Mouse (Mus musculus) layer of hippocampus, adult 11-12 months (tissue): ENCODE data around the gene Sds.

Source experiments
- DNase-seq: peaks from one replicate; pipeline ENCODE4 v3.0.0; 2022; ENCODE audit warnings: low spot score

Sds gene

DNA sequence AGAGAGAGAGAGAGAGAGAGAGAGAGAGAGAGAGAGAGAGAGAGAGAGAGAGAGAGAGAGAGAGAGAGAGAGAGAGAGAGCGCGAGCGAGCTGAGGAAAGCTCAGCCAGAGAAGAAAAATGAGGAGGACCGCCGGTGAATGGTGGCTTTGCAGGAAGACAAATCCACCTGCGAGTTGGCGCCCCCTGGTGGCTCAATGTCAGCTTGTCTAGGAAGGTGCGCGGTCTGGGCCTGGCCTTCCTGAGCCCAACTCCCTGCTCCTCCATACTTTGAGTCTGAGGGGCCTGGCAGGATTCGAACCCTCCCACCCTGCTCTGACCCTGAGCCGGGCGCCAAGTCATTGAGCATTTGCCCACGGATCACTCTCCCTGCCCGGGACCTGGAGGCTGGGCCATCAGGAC lies 35.6 kb upstream of the Sds start:
- peak; percentile 88 for DNase-seq

DNA sequence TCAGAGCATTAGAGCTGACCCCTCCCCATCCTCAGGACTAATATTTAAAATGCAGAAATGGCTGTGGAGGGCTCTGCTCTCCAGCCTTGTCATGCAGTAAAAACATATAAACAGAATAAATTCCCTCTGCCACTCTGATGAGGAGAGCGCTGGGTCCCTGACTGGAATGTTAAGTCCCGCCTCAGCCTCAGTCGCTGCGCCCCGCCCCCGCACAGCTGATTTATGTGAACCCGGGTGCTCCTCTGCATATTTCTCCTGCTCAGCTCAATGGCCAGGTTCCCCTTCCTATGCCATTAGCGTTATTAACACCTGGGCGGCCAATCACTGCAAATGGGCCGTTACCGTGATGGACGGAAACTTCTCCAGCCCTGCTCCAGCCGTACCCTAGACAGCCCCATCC lies 29.0 kb upstream of the Sds start:
- no peak for DNase-seq

DNA sequence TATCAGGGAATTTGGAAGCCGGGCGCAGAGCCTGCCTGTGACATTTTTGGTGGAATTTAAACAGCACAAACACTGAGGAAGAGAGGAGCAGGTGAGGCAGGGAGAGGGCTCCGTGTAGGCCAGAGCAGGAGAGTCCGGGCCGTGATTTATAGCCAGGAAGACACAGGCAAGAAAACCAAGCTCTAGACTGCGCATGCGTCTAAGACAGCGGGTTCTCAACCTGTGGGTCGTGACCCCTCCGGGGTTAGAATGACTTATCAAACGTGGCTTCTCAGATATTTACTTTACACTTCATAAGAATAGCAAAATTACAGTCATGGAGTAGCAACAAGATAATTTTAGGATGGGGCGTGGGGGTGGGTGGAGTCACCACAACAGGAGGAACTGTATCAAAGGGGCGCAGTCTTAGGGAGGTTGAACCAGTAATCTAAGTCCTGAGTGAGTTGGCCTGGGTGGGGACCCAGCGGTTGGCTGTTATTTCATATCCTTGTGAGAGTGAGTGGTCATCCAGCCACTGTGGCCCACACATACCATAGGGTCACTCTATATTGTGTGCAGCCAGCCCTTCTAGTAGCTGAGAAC lies 21.5 kb upstream of the Sds start:
- no peak for DNase-seq

DNA sequence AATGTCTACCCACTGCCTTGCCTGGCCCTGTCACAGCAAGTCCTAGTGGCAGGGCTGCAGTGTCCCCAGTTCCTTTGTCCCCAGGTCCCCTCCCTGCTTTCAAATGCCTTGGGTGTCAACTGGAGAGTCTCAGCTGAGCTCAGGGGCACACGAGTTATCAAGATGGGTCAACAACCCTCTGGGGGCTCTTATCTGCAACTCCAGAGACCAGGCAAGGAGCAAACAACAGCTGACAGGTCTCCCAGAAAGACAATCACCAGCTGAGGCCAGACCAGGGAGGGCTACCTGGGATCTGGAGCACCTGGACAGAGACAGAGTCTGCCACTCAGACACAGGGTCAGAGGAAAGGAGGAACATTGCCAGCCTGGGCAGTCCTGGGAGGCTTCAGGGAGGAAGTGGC lies 20.1 kb upstream of the Sds start:
- no peak for DNase-seq

DNA sequence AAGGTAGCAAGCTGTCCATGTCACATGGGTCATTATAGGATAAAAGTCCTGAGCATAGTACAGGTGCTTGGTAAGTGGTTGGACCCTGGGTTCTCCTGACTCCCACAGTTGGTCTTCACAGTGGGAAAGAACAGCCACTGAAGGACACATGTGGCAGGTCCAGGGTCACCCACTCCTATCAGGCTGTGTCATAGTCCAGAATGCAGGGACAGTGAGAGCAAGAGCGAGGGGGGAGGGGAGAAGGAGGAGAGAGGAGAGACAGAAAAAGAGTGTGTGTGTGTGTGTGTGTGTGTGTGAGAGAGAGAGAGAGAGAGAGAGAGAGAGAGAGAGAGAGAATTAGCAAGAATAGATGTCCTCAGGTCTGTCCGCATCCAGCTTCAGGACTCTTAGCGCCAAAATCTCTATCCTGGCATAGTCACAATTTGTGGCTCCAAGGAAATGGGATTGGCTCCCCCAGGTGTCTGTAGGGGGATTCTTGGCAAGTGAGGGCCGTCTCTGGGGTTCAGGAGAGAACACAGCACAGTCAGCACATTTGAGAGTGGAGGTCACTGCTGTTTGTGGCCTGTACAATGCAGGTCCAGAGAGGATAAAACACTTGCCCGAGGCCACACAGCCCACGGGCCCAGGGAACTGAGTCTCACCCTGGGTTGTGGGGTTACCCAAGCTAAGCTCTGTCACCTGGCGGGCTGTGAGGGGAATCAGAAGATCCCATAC lies 19.3 kb upstream of the Sds start:
- DNase-seq = no peak

DNA sequence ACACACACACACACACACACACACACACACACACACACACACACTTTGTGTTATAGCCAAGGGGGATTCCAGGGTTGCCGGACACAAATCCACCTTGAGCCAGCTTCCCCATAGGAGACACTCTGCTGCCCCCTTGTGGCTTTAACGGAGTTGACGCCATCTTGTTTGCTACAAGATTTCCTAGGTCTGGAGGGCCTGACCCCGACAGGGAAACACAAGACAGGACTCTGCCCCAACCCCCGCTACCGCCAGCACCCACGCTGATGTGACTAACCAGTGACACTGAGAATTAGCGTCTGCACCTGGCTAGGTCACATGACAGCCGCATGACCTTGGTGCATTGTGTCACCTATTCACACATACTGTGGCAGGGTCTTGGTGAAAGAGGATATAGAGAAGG lies 18.7 kb upstream of the Sds start:
- DNase-seq = peak; percentile 68

DNA sequence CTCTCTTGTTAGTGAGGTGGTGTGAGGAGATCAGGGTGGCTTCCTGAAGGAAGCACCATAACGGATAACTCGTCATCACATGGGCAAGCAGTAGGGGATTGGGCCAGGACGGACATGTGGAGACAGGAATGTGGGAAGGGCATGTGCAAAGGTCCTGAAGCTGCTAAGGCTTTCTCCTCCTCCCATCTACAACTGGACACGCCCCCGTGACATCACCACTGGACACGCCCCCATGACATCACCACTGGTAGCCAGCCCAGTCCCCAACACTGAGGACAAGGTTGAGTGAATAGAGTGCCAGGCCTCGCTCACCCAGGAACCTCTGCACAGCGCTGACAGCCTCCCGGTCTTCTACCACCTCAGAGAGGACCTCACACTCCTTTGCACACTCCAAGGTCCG lies 17.2 kb upstream of the Sds start:
- no peak for DNase-seq

DNA sequence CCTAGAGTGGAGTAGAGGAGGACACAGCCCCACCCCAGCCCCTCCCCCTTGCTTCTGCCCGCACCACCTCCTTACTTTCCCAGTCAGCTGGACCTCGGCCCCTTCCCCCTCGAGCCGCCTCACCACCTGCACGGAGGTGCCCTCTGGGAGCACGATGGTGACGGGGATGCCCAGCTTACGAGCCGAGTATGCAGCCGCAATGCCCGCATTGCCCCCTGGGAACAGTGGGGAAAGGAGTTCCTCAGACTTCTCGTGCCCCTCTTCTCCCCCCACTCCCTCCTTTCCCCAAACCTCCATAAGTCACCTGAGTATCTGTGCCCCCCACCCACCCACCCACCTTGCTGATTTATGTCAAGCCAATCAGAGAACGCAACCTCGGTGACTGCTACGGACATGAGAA lies 14.4 kb upstream of the Sds start:
- no peak for DNase-seq

DNA sequence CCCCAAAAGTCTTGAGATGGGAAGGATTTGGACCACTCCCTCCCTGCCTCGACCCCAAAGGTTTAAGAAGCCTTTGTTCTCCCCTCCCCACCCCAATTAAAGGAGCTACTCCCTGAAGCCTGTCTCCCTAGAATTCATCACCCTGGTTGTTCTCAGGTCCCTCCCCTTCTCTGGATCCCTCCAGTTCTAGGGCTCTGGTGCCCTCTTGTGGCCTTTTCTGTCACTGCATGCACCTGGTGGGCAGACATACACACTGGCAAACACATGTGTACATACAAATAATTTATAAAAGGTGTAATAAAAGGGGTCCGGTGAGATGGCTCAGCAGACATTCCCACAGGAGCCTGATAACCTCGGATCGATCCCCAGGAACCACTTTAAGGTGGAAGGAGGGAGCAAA lies 12.0 kb upstream of the Sds start:
- no peak for DNase-seq

DNA sequence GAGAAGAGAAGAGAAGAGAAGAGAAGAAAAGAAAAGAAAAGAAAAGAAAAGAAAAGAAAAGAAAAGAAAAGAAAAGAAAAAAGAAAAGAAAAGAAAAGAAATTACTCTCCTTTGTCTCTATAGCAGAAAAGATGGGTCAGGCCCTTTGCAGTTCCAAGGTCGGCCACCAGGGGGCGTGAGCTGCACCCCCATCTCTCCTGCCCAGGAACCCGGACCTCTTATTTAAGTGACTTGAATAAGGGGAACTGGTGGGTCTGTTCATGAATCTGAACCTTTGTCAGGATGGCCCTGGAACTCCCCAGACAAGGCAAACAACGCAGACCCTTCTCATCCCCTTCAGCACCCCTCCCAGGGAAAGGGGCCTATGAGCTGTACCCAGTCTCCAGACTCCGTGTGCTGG lies 11.3 kb upstream of the Sds start:
- DNase-seq = no peak

DNA sequence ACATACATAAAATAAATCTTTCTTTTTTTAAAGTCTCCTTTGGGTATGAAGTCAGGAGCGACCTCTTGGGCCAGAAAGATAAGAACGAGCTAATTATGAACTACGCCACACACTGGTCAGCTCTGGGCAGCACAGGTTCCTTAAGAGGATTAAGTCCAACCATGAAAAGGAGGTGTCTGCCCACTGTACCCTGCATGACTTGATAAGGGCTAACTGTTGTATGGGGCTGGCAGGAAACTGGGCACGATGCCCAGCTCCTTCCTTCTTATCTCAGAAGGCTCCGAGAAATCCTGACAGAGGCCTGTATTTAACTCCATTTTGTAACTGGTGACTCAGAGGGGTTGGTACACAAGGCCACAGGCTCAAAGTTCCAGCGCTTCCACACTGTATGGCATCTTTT lies 10.5 kb upstream of the Sds start:
- no peak for DNase-seq

DNA sequence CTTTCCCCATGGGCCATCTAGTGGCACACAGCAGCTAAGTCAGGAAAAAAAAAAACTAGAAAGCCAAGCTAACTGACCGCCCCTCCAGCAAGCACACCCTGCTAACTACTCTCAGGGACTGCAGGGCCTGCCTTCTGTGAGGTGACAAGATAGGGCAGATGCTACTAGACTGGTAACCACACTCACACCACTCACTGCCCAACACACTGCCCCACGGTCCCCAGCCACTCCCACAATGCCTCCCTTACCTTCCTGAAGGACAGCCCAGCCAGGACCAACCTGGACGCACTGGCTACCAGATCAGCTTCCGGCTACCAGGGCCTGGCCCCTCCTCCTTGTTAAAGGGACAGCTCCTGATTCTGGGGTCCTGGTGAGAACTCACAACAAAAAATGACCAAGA lies 9.3 kb upstream of the Sds start:
- DNase-seq = no peak

DNA sequence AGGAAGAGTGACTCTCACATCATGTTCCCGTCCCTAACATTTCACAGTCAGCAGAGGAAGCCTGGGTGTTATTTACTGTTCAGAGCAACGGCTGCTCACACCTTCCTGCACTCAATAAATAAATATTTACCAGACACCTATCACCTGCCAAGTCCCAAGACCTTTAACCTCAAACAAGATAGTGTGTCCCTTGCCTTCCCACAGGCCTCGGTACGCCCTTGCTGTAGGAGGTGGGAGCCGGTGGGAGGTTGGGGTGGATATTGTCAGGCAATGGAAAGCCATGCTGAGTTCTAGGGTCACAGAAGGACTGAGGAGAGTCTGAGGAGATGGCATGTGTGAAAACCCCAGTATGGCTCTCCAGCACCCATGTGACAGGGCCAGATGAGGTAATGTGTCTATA lies 8.0 kb upstream of the Sds start:
- no peak for DNase-seq

DNA sequence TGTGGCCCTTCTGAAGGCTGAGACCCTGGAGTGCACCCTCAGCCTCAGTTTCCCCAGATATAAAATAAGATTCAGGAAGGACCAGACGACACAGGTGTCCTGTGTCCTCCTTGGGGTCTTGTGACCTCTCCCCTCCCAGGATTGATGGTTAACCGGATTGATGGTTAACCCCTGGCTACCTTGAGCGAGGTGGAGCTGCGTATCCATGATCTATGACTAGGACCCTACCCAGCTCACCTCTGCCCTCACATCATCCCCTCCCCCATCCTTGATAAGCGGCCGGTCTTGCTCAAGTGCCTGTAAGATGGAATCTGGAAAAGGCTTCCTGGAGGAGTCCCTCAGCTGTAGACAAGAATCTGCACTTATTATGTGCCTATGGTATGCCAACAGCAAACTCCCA lies 7.5 kb upstream of the Sds start:
- no peak for DNase-seq

DNA sequence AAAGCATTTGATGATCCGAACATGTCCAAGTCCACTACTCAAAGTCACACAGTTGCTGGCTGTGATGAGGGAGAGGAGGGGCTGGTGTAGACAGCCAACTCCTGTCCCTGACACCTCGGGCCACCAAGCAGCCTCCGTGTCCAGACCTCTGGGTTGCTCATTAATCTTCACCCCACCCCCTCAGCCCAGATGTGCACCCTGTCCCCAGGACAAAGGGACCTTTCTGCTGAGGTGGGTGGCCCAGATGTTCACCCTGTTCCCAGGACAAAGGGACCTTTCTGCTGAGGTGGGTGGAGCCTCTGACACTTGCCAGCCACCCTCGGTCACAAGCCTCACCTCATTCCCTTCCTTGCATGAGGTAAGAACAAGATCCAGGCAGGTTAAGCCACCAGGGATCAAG lies 4.8 kb upstream of the Sds start:
- no peak for DNase-seq

DNA sequence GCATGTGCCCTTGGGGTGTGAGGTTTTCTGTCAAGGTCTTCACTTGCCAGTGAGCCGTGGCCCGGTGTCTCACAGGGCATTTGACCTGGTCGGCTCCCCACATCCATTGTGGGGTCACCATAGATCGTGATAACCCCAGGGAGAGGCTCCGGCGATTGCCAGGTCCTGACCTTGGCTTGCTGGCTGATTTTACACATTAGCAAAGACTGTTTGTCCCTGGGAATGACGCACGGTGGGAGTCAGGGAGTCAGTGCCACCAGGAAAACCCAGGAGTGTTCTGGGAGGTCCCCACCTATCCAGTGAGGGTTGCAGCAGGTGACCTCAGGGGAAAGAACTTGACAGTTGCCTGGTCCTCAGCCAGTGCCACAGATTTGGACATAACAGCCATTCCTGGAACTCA lies 3.6 kb upstream of the Sds start, which contains the start of gene Sdsl:
TSS of gene Sdsl (minus strand) at position 41 of the 400 bp plus-strand sequence.
- DNase-seq = no peak

DNA sequence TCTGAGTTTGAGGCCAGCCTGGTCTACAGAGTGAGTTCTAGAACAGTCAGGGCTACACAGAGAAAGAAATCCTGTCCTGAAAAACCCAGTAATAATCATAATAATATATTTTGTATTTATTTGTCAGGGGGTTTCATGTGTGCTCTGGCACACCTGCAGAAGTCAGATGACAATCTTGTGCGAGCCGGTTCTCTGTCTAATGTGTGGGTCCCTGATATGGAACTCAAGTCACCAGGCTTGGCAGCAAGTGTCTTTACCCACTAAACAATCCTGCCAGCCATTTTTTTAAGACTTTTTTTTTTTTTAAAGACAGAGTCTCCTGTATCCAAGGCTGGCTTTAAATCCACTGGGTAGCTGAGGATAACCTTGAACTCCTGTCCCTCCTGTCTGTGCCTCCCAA lies 3.0 kb upstream of the Sds start:
- DNase-seq = no peak

DNA sequence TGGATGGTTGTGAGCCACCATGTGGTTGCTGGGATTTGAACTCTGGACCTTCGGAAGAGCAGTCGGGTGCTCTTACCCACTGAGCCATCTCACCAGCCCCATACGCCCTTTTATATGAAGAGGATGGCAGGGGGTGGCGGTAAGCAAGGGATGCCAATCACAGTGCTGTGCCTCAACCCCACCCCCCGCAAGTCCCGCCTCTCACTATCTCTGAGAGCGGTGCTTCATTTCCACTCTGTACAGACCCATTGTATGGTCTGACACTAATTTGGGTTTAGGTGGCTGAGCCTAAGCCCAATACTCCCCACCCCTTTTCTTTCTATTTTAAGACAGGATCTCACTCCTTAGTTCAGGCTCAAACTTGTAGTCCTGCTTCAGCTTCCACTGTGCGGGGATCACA lies 465 bp upstream of the Sds start:
- DNase-seq = no peak

DNA sequence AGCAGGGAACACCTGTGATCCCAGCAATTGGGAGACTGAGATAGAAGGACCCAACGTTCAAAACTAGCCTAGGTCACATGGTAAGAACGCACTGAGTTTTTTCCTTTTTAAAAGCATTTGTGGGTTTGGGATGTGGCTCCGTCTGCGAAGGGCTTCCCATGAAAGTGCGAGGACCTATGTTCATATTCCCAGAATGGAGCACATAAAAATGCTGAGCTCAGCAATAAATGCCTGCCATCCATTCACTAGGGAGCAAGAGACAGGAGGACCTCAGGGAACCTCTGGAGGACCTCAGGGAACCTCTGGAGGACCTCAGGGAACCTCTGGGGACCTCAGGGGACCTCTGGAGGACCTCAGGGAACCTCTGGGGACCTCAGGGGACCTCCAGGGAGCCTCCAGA lies 1.7 kb downstream of the Sds start:
- no peak for DNase-seq

DNA sequence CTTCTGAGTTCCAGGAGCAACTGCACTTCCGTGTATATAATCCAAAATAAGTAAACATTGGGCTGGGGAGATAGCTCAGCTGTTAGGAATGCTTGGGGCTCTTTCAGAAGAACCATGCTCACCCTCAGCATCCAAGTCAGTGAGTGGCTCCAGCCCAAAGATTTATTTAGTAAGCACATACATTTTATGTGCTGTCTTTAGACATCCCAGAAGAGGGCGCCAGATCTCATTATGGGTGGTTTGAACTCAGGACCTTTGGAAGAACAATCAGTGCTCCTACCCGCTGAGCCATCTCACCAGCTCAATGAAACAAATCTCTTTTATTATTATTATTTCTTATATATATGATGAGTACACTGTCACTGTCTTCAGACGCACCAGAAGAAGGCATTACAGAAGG lies 3.2 kb downstream of the Sds start:
- no peak for DNase-seq

DNA sequence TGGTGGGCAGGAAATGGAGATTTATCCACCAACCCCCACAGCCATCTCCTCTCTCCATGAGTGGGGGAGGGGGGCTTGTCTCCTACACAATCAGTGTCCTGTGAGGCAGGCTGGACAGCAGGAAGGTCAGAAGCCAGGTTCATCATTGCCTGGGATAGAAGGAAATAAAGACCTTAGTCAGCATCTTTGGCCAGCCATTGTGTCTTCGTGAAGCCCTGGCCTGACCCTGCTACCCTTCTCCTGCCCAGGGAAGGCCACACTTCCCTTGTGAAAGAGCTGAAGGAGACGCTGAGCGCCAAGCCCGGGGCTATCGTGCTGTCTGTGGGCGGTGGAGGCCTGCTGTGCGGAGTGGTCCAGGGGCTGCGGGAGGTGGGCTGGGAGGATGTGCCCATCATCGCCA lies 4.9 kb downstream of the Sds start:
- no peak for DNase-seq

DNA sequence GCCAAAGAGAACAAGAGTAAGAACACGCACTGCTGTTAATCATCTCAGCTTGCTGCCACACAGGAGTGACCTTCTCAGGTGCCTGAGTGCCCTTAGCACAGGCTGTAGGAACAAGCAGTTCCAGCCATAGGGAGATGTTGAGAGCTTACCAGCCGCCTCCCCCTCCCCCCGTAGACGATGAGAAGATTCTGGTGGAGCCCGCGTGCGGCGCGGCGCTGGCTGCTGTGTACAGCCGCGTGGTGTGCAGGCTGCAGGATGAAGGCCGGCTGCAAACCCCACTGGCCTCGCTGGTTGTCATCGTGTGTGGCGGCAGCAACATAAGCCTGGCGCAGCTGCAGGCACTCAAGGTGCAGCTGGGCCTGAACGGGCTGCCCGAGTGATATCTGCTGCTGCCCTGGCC lies 7.1 kb downstream of the Sds start:
- no peak for DNase-seq

DNA sequence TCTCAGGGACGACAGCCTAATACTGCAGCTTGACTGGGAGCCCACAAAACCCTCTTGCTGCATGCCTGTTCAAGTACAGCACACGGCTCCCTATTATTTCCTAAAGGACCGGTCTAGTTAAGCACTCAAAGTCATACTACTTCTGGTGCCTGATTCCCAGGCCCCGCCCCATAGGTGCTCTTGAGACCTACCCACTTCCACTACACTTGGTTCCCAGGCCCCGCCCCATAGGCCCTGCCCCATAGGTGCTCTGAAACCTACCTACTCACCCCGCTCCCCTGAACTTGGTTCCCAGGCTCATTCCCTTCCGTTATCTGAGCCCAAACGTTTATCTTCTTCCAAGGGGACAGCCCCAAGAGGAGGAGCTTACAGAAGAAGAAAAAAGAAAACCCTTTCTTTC lies 11.5 kb downstream of the Sds start:
- DNase-seq = no peak

DNA sequence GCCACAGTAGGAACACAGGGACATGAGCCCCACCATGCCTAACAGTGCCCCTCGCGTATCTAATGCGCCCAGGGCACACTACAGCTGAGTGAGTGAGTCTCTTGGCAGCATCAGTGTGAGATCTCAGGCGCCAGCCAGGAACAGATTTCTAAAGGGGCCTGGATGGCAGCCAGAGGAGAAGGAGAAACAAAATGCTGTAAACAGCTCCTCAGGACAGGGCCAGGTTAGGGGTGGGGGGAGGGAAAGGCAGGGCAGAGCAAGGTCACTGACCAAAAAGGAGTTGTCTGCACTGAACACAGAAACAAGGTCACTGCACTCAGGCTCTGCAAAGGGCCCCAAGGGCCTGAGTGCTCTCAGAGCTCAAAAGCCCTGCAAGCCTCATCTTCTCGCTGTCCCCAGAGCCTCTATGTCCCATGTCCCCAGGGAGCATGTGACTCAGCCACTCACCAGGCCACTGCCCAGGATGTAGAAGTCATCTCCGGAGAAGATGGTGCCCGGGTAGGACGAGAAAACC lies 14.4 kb downstream of the Sds start:
- peak; percentile 53 for DNase-seq
